Mouse (Mus musculus) midbrain, embryonic 16.5 days (tissue): ENCODE measurements around the gene Fuk. TPM values are rescaled to one million over a fixed set of nuclear protein-coding genes. Genes with fewer than 3 reads are reported as not detected.

Experiments
- ATAC-seq: fragments of 200-750 bp; cut with Nextera tagmentation; 2 replicates; pipeline ENCODE4 v1.8.0; 2017; ENCODE audit warnings: moderate TSS enrichment
- H3K27ac ChIP-seq: fragments of 300-500 bp; sonication (generic); 2 replicates; pipeline ENCODE4 v1.5.1; 2014; ENCODE audit warnings: mild to moderate bottlenecking, low read length, mixed read lengths
- H3K27me3 ChIP-seq: fragments of 300-500 bp; sonication (generic); 2 replicates; pipeline ENCODE4 v1.6.1; 2014; ENCODE audit warnings: low read depth, low read length, mixed read lengths; ENCODE audit not compliant: control insufficient read depth, insufficient read depth
- H3K36me3 ChIP-seq: fragments of 300-500 bp; sonication (generic); 2 replicates; pipeline ENCODE4 v1.6.1; 2014; ENCODE audit warnings: mild to moderate bottlenecking, low read length, moderate library complexity, mixed read lengths; ENCODE audit not compliant: control insufficient read depth, insufficient read depth
- H3K4me1 ChIP-seq: fragments of 300-500 bp; sonication (generic); 2 replicates; pipeline ENCODE4 v1.6.1; 2014; ENCODE audit warnings: mild to moderate bottlenecking, low read length, mixed read lengths; ENCODE audit not compliant: control insufficient read depth, insufficient read depth
- H3K4me2 ChIP-seq: fragments of 300-500 bp; sonication (generic); 2 replicates; pipeline ENCODE4 v1.6.1; 2014; ENCODE audit warnings: mild to moderate bottlenecking, low read length, mixed read lengths
- H3K4me3 ChIP-seq: fragments of 300-500 bp; sonication (generic); 2 replicates; pipeline ENCODE4 v1.5.1; 2014; ENCODE audit warnings: low read depth, mild to moderate bottlenecking, low read length, moderate library complexity, mixed read lengths
- H3K9ac ChIP-seq: fragments of 300-500 bp; sonication (generic); 2 replicates; pipeline ENCODE4 v1.6.1; 2014; ENCODE audit warnings: low read depth, low read length, mixed read lengths
- H3K9me3 ChIP-seq: fragments of 300-500 bp; sonication (generic); replicated peaks from 2 replicates; pipeline ENCODE4 v1.6.1; 2014; ENCODE audit warnings: mild to moderate bottlenecking, low read length, mixed read lengths; ENCODE audit not compliant: control insufficient read depth, poor library complexity, severe bottlenecking
- WGBS: fragments of 180-500 bp; shearing (Covaris S2); extraction: QIAGEN DNeasy Blood & Tissue Kit; methylation state at CpG from one replicate; pipeline ENCODE4 v1.1.7; 2014; 5-methylcytosine and 5-hydroxymethylcytosine counted together
- polyA plus RNA-seq: library from polyadenylated mRNA; unstranded; fragments of >200 nt; fragmentation: Nextera tagmentation; extraction: Ambion mirVana; gene quantifications from 2 replicates; pipeline ENCODE4 v1.2.1, GENCODE M21; 2015

The Fuk gene
- polyA plus RNA-seq, 1 experiment from 2014 or later: 6.3 TPM

DNA sequence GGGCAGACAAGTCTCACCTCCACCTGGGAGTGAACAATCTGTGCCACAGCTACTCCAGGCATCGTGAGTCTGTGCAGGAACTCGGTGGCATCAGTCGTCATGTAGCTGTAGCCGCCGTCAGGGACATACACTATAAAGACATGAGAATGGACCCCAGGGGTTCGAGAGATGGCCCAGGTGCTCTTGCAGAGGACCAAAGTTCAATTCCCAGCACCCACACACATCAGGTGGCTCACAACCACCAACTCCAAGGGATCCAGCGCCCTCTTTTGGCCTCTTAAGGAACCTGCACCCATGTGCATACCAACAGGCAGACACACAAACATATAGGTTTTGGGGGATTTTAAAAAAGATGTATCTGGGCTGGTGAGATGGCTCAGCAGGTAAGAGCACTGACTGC, 10.2 kb downstream of the Fuk start:
- Histone ChIP-seq H3K27ac (no peak overlapping the region), H3K27me3 (no peaks in the 10 kb centered on the region), H3K36me3 (no peaks in the 10 kb centered on the region; the same call in 1 of the 2 replicates), H3K4me3 (no peak overlapping the region), H3K4me2 (no peak overlapping the region), H3K9ac (no peak overlapping the region), H3K4me1 (no peaks in the 10 kb centered on the region), H3K9me3 (no peaks in the 10 kb centered on the region)
- ATAC-seq: no peak
- 90% methylated on average over 7 of the region's 7 CpGs for WGBS

- Histone ChIP-seq H3K4me3 (no peak overlapping the region), H3K27ac (no peak overlapping the region), H3K9me3 (no peaks in the 10 kb centered on the region), H3K36me3 (peaks cover 1% of the 10 kb centered on the region), H3K9ac (no peak overlapping the region), H3K4me2 (no peak overlapping the region), H3K4me1 (no peaks in the 10 kb centered on the region), H3K27me3 (no peaks in the 10 kb centered on the region)
- 73% methylated on average over 12 of the region's 12 CpGs for WGBS
- no peak for ATAC-seq
Observed at GRCm38 (mm10) chr8:110889904-110890470, 12.3 kb downstream of the Fuk start.

GRCm38 (mm10) chr8:110888860-110889259, 13.4 kb downstream of the Fuk start:
- ATAC-seq: no peak
- H3K9me3 ChIP-seq: no peaks in the 10 kb centered on the region
- H3K27me3 ChIP-seq: no peaks in the 10 kb centered on the region
- peaks cover 8% of the 10 kb centered on the region for H3K36me3 ChIP-seq
- H3K9ac ChIP-seq: no peak overlapping the region
- H3K4me3 ChIP-seq: no peak overlapping the region
- no peaks in the 10 kb centered on the region for H3K4me1 ChIP-seq
- H3K4me2 ChIP-seq: no peak overlapping the region
- no peak overlapping the region for H3K27ac ChIP-seq
- WGBS: 88% methylated on average over 16 of the region's 16 CpGs

GRCm38 (mm10) chr8:110888441-110888840, 13.8 kb downstream of the Fuk start:
- no peak for ATAC-seq
- Histone ChIP-seq H3K4me3 (no peak overlapping the region), H3K9ac (no peak overlapping the region), H3K36me3 (peaks cover 12% of the 10 kb centered on the region), H3K4me2 (no peak overlapping the region), H3K27me3 (no peaks in the 10 kb centered on the region), H3K9me3 (no peaks in the 10 kb centered on the region), H3K4me1 (no peaks in the 10 kb centered on the region), H3K27ac (no peak overlapping the region)
- 95% methylated on average over 8 of the region's 8 CpGs for WGBS

- ATAC-seq: no peak
- 95% methylated on average over 10 of the region's 10 CpGs for WGBS
Observed at GRCm38 (mm10) chr8:110887551-110887950, 14.7 kb downstream of the Fuk start.

DNA sequence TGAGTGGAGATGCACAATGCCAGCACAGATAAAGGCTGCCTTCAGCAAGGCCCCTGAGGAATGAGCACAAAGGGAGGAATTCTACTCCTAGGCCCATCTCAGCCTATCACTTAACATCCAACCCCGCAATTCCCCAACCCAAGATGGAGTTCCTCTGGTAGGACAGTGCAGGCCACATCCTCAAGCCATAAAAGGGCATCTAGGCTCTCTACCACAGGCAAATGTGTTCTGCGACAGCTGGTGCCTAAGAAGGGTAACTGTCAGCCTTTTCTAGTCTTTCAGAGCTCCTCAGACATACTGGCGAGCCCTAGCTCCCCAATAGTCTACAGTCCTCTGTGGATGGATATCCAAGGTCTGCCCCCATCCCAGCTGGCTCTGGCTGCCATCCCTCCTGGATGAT, 15.7 kb downstream of the Fuk start:
- Histone ChIP-seq H3K36me3 (peaks cover 28% of the 10 kb centered on the region), H3K27ac (no peak overlapping the region), H3K4me3 (no peak overlapping the region), H3K9ac (no peak overlapping the region), H3K4me1 (no peaks in the 10 kb centered on the region), H3K4me2 (no peak overlapping the region), H3K9me3 (no peaks in the 10 kb centered on the region), H3K27me3 (no peaks in the 10 kb centered on the region)
- no peak for ATAC-seq
- 85% methylated on average over 3 of the region's 3 CpGs for WGBS

More at GRCm38 (mm10) chr8:110887551-110887950, 14.7 kb downstream of the Fuk start:
- no peak overlapping the region for H3K9ac ChIP-seq
- no peak overlapping the region for H3K27ac ChIP-seq
- H3K27me3 ChIP-seq: no peaks in the 10 kb centered on the region
- H3K4me1 ChIP-seq: no peaks in the 10 kb centered on the region
- H3K4me3 ChIP-seq: no peak overlapping the region
- H3K4me2 ChIP-seq: no peak overlapping the region
- H3K36me3 ChIP-seq: peaks cover 20% of the 10 kb centered on the region
- no peaks in the 10 kb centered on the region for H3K9me3 ChIP-seq

DNA sequence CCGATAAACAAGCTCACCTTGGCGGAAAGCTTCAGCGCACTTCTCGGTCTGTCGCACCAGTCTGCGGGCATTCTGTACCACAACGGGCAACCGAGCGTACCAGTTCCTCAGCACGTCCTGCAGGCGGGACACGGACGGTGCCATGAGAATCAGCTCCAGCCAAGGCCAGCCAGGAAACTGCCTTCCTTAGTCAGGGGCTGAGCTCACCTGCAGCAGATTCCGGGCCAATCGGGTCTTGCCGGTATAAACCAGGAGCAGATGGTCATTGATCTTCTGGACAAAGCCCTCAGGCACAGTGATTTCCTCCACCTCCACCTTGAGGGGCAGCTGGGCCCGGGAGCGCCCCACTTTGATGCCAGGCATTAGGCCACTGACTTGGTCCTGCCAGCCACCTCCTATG, 18.5 kb downstream of the Fuk start:
- WGBS: 97% methylated on average over 18 of the region's 18 CpGs
- no peak overlapping the region for H3K27ac ChIP-seq
- H3K4me3 ChIP-seq: no peak overlapping the region
- H3K4me1 ChIP-seq: no peaks in the 10 kb centered on the region
- H3K4me2 ChIP-seq: no peak overlapping the region
- no peaks in the 10 kb centered on the region for H3K27me3 ChIP-seq
- ATAC-seq: no peak
- H3K9me3 ChIP-seq: no peaks in the 10 kb centered on the region
- peaks cover 48% of the 10 kb centered on the region for H3K36me3 ChIP-seq
- no peak overlapping the region for H3K9ac ChIP-seq

DNA sequence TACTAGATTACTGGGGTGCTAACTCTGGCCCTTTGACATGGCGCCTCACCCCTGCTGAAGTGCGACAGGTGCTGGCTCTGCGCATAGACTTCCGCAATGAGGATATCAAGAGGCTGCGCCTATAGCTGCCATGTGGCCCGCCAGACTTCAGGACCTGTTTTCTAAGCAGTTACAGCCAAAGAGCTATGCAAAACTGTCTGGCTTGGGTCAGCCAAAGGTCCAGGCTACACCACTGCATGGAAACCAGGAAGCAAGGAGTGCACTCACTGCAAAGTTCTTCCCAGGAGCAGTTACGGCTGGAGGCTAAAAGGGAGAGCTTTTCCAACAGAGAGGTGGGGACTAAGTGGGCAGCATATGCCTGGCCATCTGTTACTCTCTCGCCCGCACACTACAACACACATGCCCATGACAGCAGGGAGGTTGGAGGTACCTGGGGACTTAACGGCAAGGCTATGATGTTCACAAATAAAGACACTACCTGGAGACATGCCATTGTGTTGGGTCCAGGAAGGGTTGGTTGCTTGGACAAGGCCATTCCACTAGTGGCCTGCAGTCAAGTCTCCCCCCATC, 20.5 kb downstream of the Fuk start:
- no peaks in the 10 kb centered on the region for H3K9me3 ChIP-seq
- no peak overlapping the region for H3K4me3 ChIP-seq
- H3K36me3 ChIP-seq: peaks cover 48% of the 10 kb centered on the region
- ATAC-seq: no peak
- no peak overlapping the region for H3K27ac ChIP-seq
- H3K9ac ChIP-seq: no peak overlapping the region
- no peak overlapping the region for H3K4me2 ChIP-seq
- no peaks in the 10 kb centered on the region for H3K27me3 ChIP-seq
- 92% methylated on average over 10 of the region's 10 CpGs for WGBS
- H3K4me1 ChIP-seq: no peaks in the 10 kb centered on the region

DNA sequence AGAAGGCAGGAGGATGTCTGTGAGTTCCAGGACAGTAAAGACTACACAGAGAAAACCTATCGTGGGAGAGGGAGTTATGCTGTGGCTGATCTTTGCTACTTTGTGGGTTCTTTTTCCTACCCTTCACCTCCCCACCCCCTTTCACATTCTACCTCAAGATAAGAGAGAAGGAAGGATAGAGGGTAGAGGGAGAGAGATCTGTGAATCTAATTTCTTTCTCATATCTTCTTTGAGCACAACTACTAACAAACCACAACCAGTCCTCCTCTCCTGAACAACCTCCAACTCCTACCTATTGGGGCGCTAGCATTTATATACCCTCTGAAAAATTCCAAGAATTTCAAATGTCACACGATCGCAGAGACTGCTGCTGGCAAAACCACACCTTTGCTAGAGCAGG, 24.4 kb downstream of the Fuk start:
- Histone ChIP-seq H3K27me3 (no peaks in the 10 kb centered on the region), H3K4me2 (no peak overlapping the region), H3K9ac (no peak overlapping the region), H3K9me3 (no peaks in the 10 kb centered on the region), H3K4me1 (no peaks in the 10 kb centered on the region), H3K4me3 (no peak overlapping the region), H3K36me3 (peaks cover 53% of the 10 kb centered on the region), H3K27ac (no peak overlapping the region)
- WGBS: 94% methylated on average over 4 of the region's 4 CpGs
- no peak for ATAC-seq
